Mouse (Mus musculus): ENCODE measurements at regions not wholly inside any gene's neighbourhood (a gene's known extent, or its start where the extent isn't known, plus 50 kb on each side); places are given as distances from the start of the nearest gene placed in this dataset.

DNA sequence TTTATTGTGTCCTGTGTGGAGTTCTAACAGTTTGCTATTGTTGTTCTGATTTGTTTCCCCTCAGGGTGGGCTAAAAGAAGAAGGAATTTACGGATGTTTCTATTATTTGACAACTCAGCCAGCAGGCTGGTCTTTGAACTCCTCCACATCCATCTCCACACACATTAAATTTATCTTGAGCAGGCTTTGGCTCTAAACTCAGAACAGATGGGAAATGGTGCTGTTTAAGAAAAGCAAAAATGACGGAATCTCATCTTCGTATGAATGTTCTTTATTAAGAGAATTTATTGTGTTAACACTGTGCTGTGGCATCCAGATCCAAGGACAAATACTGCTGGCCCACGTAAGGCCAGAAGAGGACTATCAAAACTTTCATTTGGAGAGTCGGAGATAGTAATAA, 140.4 kb upstream of the Pou1f1 start:
- Histone ChIP-seq H3K9me3 (replicated peaks; ENCODE audit: low read length) (no peaks in the 10 kb centered on the region), H3K27me3 (replicated peaks) (no peaks in the 10 kb centered on the region), H3K79me2 (replicated peaks; ENCODE audit: control insufficient read depth, extremely low read depth, insufficient read depth, poor library complexity, severe bottlenecking) (no peaks in the 10 kb centered on the region), H3K4me2 (ENCODE audit: insufficient read depth, low read depth, poor library complexity, severe bottlenecking) (no peak overlapping the region), H3K4me3 (replicated peaks in 1 of 3; ENCODE audit: low read depth in 2 of 3, low read length in 2 of 3, poor library complexity in 1 of 3) (no peak overlapping the region), H3K9ac (ENCODE audit: insufficient read depth, low read depth) (no peak overlapping the region), H3K36me3 (replicated peaks in 1 of 2; ENCODE audit: control insufficient read depth in 1 of 2, insufficient read depth in 1 of 2, low read length in 1 of 2) (no peaks in the 10 kb centered on the region), H3K4me1 (ENCODE audit: control insufficient read depth in 1 of 2, insufficient read depth in 2 of 2) (peaks cover 0 to 5% of the 10 kb centered on the region in 2 experiments; a peak in 1 of 4 replicates), H3K27ac (ENCODE audit: insufficient read depth, low read depth) (no peak overlapping the region)
- dilution Hi-C loops (cut with MboI; ENCODE audit: extremely low pct_ligation_motif_present, extremely low pct_unique_long_range_greater_than_20kb, low sequenced_read_pairs) (no loop called here), in situ Hi-C loops (cut with MboI; ENCODE audit: low pct_ligation_motif_present, low pct_unique_long_range_greater_than_20kb, low sequenced_read_pairs) (no loop called here)
- no peak for DNase-seq (ENCODE audit: extremely low read depth)
- no peak for TF ChIP-seq ZMIZ1 (IDR thresholded peaks at IDR 0.05; ENCODE audit: low read depth, low read length)
- no peak for TF ChIP-seq ETS1 (conservative IDR thresholded peaks at IDR 0.05; ENCODE audit: low read depth, low read length)
- no peak for TF ChIP-seq JUN (IDR thresholded peaks at IDR 0.05; ENCODE audit: insufficient read depth, low read depth, low read length)
- no peak for TF ChIP-seq ELF1 (IDR thresholded peaks at IDR 0.05; ENCODE audit: low read depth, low read length)
- TF ChIP-seq RAD21 (IDR thresholded peaks at IDR 0.05; ENCODE audit: low read depth, low read length), result no peak
- no peak for TF ChIP-seq MEF2A (IDR thresholded peaks at IDR 0.05; ENCODE audit: borderline replicate concordance, low read depth, low read length)

DNA sequence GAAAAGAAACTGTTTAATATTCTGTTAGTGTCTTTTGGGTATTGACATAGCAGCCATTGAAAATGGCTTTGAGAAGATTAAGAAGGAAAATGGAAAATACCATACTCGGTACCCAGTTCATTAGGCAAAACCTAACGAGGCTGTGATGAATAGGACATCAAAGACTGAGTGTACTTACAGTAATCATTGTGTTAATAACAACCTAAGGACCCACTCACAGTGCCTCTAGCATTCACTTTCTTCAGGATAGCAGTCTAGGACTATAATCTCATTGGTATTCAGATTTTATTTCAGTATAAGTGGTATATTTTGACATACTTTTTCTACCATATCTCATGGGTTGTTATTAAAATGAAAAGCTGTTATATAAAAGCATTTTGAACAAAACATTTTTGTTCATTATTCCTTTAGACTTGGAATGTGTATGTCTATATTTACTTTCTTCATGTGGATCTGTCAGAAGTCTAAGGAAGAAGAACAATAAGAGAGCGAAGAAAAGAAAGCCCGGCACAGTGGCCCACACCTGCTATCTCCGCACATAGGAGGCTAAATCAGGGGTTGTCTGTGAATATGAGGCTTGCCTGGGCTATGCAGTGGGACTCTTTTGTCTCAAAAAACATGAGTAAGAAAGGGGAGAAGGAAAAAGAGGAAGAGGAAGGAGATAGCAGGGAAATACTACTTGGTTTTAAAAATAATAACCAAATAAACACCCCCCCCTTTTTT, 116.2 kb upstream of the Pou1f1 start:
- in situ Hi-C loops (cut with MboI; ENCODE audit: low pct_ligation_motif_present, low pct_unique_long_range_greater_than_20kb, low sequenced_read_pairs), result no loop called here
- no peak for TF ChIP-seq MXI1 (IDR thresholded peaks at IDR 0.05; ENCODE audit: low read depth, low read length)
- no peak for TF ChIP-seq HCFC1 (IDR thresholded peaks at IDR 0.05; ENCODE audit: low read depth, low read length)
- no peak for TF ChIP-seq TBP (conservative IDR thresholded peaks at IDR 0.05; ENCODE audit: low read depth, low read length)
- no peak for TF ChIP-seq ELF1 (IDR thresholded peaks at IDR 0.05; ENCODE audit: low read depth, low read length)
- no peak for TF ChIP-seq CHD1 (IDR thresholded peaks at IDR 0.05; ENCODE audit: low read depth, low read length)
- no peak for TF ChIP-seq MAZ (IDR thresholded peaks at IDR 0.05; ENCODE audit: low read depth, low read length)
- TF ChIP-seq BHLHE40 (IDR thresholded peaks at IDR 0.05; ENCODE audit: low read depth, low read length), result no peak
- no peak for TF ChIP-seq USF1 (IDR thresholded peaks at IDR 0.05; ENCODE audit: low read depth, low read length)
- no peak for TF ChIP-seq ZKSCAN1 (IDR thresholded peaks at IDR 0.05; ENCODE audit: borderline replicate concordance, low read depth, low read length)
- no peak for TF ChIP-seq MAFK (IDR thresholded peaks at IDR 0.05; ENCODE audit: insufficient replicate concordance, low read length)
- TF ChIP-seq UBTF (IDR thresholded peaks at IDR 0.05; ENCODE audit: low read depth, low read length), result no peak
- TF ChIP-seq GABPA (IDR thresholded peaks at IDR 0.05; ENCODE audit: insufficient replicate concordance, low read depth, low read length), result no peak
- Histone ChIP-seq H3K9ac (ENCODE audit: insufficient read depth, low read depth) (no peak overlapping the region), H3K27me3 (replicated peaks) (no peaks in the 10 kb centered on the region), H3K4me3 (replicated peaks in 1 of 3; ENCODE audit: low read depth in 2 of 3, low read length in 2 of 3, poor library complexity in 1 of 3) (no peak overlapping the region), H3K27ac (ENCODE audit: insufficient read depth, low read depth) (no peak overlapping the region), H3K36me3 (replicated peaks in 1 of 2; ENCODE audit: control insufficient read depth in 1 of 2, insufficient read depth in 1 of 2, low read length in 1 of 2) (no peaks in the 10 kb centered on the region), H3K4me2 (ENCODE audit: insufficient read depth, low read depth, poor library complexity, severe bottlenecking) (no peak overlapping the region), H3K9me3 (replicated peaks; ENCODE audit: low read length) (no peaks in the 10 kb centered on the region), H3K79me2 (replicated peaks; ENCODE audit: control insufficient read depth, extremely low read depth, insufficient read depth, poor library complexity, severe bottlenecking) (no peaks in the 10 kb centered on the region), H3K4me1 (ENCODE audit: control insufficient read depth in 1 of 2, insufficient read depth in 2 of 2) (peaks cover 0 to 5% of the 10 kb centered on the region in 2 experiments; a peak in 1 of 4 replicates)
- no peak for DNase-seq (ENCODE audit: extremely low read depth)
- dilution Hi-C loops (cut with MboI; ENCODE audit: extremely low pct_ligation_motif_present, extremely low pct_unique_long_range_greater_than_20kb, low sequenced_read_pairs), result no loop called here
